Mouse (Mus musculus): ENCODE measurements around the gene Ftl1.
"Not testable (repeated sequence)": the region's sequence is repeated elsewhere in the genome, so short reads cannot be mapped to it uniquely, and the experiment has no call there.

The Ftl1 gene

GRCm38 (mm10) chr7:45459564-45460140 is at the start of gene Ftl1:
Gene Ftl1, minus strand, starts transcription at chr7:45459884.
- DNase-seq: peak; percentile 99

DNA sequence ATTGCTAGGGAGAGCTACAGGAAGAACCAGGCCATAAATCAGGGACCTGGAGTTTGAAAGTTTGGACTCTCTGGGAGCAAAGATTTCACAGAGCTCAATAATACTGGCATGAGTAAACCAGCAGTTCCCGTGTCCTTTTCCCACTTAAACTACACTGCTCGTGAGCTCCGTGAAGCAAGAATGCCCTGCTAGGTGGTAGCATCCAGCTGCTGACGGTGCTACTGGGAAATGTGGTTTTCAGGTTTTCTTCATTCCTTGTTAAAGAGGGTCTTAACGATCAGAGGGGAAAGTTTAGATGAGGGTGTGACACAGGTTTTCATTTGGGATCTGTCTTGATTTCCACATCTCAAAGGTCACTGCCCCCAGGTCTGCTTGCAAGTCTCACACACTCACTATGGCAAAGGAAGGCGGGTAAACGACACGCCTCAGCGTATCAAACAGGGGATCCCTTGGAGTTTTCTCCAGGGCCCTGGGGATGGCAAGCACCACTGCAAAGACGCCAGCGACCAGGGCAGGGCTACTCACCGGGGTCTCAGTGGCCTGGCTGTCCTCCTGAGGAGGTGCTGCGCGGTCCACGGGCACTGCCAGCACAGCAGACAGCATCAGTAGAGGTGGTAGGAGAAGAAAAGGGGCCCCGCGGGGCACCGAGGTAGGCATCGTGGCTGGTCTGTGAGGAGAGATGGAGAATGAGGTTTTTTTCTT is 49.6 kb upstream of the Ftl1 start:
- peak; percentile 26 for DNase-seq

DNA sequence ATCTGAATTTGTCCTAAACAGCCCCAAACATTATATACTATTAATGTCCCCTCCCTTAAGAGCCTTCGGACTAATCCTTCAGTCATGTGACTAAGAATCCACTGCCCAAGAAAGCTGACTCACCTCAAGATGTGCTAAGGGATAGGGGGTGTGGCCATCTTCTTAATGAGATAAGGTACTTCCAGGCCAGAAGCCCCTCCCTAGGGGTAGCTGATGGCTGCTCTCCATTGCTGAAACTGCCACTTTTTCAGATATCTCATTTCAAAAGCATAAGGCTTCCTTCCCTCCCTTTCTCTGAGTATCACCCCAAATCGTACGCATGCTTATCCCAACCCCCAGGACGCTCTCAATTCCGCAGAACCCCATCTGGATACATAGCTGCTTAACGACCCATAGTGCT is 48.9 kb upstream of the Ftl1 start:
- no peak for DNase-seq

DNA sequence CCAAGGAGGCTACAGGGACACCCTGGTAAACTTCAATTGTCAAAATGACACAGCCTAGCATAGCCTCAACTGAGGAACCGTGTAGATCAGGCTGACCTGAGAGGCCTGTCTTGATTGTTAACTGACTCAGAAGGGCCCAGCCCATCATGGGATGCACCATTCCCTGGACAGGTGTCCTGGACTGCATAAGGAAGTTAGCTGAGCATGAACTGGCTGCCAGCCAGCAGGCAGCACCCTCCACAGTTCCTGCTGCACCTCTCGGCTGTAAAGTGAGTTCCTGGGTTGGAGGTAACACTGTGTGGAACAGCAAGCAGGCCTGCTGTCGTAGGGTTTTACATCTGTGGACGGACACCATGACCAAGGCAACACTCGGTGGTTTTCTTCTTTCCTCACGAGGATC is 47.9 kb upstream of the Ftl1 start:
- DNase-seq: peak; percentile 40

GRCm38 (mm10) chr7:45498427-45498826 is 38.7 kb upstream of the Ftl1 start:
- DNase-seq: no peak

GRCm38 (mm10) chr7:45494548-45494947 is 34.9 kb upstream of the Ftl1 start:
- no peak for DNase-seq

DNA sequence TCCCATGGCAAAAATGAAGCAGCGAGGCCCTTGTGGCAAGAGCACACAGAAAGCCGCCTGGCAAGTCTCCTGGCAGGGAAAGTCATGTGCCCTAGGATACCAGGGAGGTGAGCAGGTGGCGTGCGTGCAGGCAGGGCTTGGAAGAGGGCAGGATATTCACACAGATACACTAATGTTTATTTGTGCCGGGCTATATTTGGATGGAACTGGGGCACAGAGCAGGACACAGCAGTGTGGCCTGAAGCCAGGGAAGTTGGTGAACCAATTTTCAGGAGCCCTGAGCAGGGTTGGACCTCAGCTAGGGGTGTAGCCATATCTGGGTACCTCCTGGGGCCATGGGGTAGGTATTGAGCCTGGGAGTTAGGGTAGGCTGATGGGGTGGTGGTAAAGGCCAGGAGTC is 33.3 kb upstream of the Ftl1 start:
- DNase-seq: no peak

DNA sequence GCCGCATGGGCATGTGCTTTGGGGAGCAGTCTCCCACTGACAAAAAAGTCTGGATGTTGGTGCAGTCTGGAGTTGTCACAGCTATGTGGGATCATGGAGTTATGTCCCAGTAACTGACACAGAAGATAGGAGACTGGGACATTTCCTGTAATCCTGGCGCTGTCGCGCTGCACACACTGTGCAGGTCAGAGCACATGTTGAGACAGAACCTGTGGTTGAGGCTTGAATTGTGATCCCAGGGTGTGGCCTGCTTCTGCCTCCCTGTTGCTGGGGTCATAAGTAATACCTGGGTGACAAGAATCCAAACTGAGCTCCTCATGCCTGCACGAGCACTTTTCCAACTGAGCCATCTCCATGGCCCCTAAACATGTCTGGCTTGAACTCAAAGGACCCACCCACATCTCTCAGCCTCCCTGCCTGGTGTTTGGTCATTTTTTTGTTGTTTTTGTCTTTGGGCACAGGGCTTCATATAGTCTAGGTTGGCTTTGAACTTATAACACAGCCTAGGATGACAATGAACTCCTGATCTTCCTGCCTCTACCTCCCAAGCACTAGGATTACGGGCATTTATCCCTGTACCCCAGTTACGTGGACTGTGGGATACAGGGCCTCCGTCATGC is 32.7 kb upstream of the Ftl1 start:
- DNase-seq: no peak

- peak; percentile 54 for DNase-seq
Observed at GRCm38 (mm10) chr7:45491264-45491663, 31.6 kb upstream of the Ftl1 start.

DNA sequence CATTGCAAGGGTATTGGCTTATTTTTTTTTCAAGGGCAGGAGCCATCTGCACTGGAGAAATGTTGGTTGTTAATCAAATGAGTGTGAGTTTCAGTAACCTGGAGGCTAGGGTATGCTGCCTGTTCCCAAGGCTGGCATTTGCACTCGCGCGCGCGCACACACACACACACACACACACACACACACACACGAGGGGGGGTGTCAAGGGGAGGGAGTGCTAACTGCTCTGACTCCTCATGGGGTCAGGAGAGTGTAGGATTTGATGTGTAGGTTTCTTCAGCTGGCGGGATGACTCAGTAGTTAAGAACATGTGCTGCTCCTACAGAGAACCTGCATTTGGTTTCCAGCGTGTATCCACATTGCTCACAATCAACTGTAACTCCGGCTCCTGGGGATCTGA is 31.1 kb upstream of the Ftl1 start:
- DNase-seq: no peak

- no peak for DNase-seq
Observed at GRCm38 (mm10) chr7:45489578-45489977, 29.9 kb upstream of the Ftl1 start.

GRCm38 (mm10) chr7:45488293-45489204 is 28.9 kb upstream of the Ftl1 start, which contains the start of gene Dhdh:
Gene Dhdh, minus strand, starts transcription at chr7:45488805.
- DNase-seq: peak; percentile 63

GRCm38 (mm10) chr7:45487861-45488292 is 28.2 kb upstream of the Ftl1 start:
- no peak for DNase-seq

DNA sequence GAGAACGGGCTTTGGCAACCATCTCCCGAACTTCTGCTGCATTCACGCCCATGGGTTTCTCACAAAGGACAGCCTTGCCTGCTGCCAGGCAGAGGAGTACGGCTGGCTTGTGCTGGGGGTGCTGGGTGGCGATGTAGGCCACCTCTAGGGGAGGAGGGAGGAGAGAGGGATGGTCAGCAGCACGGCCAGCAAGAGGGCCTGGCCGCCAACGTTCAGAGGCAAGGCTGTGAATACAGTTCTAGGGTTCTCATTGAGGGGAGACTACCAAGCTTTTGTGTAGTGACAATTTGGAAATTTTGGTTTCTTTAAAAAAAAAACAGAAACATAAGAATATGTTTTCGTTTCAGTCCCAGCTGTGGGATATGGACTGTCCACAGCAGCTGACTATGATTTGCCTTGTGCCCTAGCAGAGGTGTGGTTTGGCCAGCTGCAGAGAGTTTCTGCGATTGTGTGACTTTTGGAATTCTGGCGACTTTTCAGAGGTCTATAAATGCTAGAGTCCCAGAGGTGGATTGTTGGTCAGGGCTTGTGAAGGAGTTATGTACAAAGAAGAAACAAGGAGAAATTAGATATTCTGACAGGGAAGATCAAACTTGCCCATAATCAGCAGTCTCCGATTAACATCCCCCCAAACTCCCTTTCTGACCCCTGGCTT is 27.2 kb upstream of the Ftl1 start, which contains the start of gene Gm45808:
Gm45808 (minus strand) TSS at position 51 of the 655 bp plus-strand sequence.
- DNase-seq: no peak

GRCm38 (mm10) chr7:45486158-45486557 is 26.5 kb upstream of the Ftl1 start:
- no peak for DNase-seq

- DNase-seq: not testable (repeated sequence)
Observed at GRCm38 (mm10) chr7:45484985-45485384, 25.3 kb upstream of the Ftl1 start.

- DNase-seq: no peak
Observed at GRCm38 (mm10) chr7:45482166-45482565, 22.5 kb upstream of the Ftl1 start.

DNA sequence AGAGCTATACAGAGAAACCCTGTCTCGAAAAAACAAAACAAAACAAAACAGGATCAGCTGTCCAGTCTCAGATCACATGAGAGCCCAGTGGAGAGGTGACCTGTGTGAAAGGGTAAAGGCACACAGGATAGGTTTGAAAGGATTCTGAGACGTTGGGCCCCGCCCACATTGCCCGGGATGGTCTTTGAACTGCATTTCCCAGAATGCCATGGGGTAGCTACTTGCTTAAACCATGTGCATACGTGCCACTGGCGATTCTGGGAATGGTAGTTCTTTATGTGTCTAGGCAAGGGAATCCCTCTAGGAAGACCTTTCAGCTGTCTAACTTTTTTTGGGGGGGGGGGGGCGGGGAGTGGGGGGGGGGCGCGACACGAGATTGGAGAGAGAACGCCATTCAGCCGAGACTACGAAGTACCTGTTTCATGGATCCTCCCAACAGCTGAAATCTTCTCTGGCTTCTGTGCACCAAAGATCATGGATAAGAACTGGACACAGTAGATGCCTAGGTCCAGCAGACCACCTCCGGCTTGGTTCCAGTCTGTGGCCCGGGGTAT is 21.8 kb upstream of the Ftl1 start, which contains the start of gene Tulp2:
Tulp2 (plus strand) TSS at position 504 of the 554 bp plus-strand sequence.
- peak; percentile 82 for DNase-seq

DNA sequence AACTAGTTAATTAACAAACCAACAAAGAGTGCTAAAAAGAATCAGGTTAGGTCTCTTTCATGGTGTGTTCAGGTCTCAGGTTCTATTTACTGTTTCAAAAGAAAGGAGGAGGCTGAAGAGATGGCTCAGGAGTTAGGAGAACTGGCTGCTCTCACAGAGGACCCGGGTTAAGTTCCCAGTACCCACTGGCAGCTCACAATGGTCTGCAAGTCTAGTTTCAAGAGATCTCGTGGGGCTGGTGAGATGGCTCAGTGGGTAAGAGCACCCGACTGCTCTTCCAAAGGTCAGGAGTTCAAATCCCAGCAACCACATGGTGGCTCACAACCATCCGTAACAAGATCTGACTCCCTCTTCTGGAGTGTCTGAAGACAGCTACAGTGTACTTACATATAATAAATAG is 20.6 kb upstream of the Ftl1 start:
- not testable (repeated sequence) for DNase-seq

DNA sequence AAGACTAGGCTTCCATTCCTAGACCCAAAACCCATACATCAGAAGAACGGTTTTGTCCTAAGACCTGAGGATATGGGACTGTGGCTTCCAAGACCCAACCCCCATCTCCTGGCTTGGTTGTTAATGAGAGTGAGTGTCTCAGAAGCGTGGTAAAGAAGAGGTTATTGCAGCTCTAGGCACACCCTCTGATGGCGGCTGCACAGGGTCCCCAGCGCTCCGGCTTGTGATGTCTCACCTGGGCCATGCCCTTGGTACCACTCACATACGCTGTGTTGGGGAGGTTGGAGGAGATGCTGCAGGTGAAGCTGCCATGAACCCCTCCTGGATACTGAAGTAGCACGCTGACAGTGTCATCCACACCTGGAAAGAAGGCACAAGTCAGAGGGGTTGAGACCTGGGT is 19.1 kb upstream of the Ftl1 start:
- DNase-seq: no peak

DNA sequence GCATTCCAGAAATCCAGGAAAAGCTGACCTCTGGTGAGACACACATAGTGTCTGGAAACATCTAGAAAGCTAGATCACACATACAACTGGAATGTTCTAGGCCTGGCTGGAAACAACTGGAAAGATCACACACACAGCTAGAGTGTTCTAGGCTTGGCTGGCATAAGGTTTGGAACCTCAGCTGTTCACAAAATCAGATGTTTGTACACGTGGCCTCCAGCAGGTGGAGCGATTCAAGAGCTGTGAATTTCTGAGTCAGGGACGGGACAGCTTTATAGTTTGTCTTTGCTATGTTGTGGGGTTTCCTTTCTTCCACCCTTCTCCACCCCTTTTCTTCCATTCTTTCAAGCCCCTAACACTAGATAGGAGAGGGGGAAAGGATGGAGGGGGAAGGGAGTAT is 17.3 kb upstream of the Ftl1 start:
- peak; percentile 73 for DNase-seq

GRCm38 (mm10) chr7:45476453-45476852 is 16.8 kb upstream of the Ftl1 start:
- no peak for DNase-seq
